Mouse (Mus musculus): ENCODE data around the gene Sys1. TPM values are rescaled to one million over a fixed set of nuclear protein-coding genes. Genes with fewer than 3 reads are reported as not detected.

The Sys1 gene
- polyA plus RNA-seq, 1 experiment from 2014 or later = 33.2 TPM

DNA sequence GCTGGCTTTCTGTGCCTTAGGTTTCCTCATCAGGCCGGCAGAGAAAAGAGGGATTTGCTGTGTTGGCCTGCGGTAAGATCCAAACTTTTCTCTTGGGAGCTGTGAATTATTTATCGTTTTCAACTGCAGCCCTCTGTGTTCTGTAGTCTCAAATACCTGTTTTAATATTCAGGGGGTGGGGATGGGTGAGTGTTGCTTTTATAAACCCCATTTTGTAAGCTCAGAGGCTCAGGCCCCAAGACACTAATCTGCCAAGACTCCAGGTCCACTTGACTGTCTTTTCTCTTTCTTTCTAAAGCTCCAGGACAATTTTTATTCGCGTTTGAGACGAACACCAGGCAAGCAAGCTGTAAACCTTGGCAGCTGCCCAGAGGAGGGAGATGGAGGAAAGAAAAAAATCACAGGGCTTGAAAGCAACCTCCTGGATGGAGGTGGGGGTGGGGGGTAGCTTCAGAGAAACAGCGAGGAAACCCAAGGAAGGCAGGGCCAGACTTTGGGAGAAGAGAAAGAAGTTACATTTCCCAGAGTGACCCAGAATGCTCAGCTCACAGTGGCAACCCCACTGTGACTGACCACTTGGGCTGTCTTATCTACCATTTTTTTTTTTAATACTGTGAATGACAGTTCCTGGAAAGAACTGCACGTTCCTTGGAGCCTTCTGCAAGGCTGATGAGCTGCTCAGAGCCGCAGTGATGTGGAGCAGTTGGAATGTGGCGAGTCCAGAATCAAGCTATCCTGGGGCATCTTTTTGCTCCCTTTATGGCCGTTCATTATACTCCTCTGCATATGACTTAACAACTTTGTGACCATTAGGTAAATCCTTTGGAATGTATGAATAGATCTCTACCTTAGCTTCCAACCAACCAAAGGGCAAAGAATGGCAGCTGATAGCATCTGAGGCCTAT is 61.8 kb downstream of the Sys1 start:
- Histone ChIP-seq H3K27ac (no peak overlapping the region), H3K4me3 (replicated peaks) (no peak overlapping the region), H3K27me3 (peaks cover 16% of the 10 kb centered on the region; the same call in 1 of the 2 replicates), H3K4me1 (replicated peaks) (0 out of 2 replicates have a peak, but pooled peaks cover 3% of the 10 kb centered on the region), H3K9me3 (replicated peaks) (no peaks in the 10 kb centered on the region), H3K4me2 (no peak overlapping the region), H3K9ac (no peak overlapping the region), H3K36me3 (no peaks in the 10 kb centered on the region)
- ATAC-seq (ENCODE audit: low read depth) = no peak
- WGBS (ENCODE audit: insufficient replicate concordance) = 48% methylated on average over 11 of the region's 11 CpGs
- no peak for DNase-seq

DNA sequence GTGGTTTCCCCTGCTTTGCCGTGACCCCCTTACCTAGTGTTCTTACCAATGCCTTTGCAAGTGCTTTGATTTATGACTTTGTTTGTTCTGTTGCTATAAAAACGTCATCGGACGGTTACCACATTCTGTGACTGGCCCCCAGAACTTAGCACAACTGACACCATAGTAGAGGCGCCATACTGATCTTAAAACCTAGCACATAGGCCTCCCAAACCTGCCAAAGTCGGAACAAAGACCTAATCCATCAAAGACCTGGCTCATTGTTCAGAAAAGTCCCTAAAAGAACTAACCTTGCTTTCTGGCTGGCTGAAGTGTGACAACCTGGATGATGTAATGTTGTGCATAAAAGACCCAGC is 62.4 kb downstream of the Sys1 start:
- H3K27ac ChIP-seq = no peak overlapping the region
- DNase-seq (no peak), ATAC-seq (ENCODE audit: low read depth) (no peak)
- peaks cover 16% of the 10 kb centered on the region; the same call in 1 of the 2 replicates for H3K27me3 ChIP-seq
- no peak overlapping the region for H3K9ac ChIP-seq
- H3K9me3 ChIP-seq (replicated peaks) = no peaks in the 10 kb centered on the region
- H3K4me2 ChIP-seq = no peak overlapping the region
- 48% methylated on average over 6 of the region's 6 CpGs for WGBS (ENCODE audit: insufficient replicate concordance)
- H3K4me1 ChIP-seq (replicated peaks) = 0 out of 2 replicates have a peak, but pooled peaks cover 3% of the 10 kb centered on the region
- no peak overlapping the region for H3K4me3 ChIP-seq (replicated peaks)
- H3K36me3 ChIP-seq = no peaks in the 10 kb centered on the region

DNA sequence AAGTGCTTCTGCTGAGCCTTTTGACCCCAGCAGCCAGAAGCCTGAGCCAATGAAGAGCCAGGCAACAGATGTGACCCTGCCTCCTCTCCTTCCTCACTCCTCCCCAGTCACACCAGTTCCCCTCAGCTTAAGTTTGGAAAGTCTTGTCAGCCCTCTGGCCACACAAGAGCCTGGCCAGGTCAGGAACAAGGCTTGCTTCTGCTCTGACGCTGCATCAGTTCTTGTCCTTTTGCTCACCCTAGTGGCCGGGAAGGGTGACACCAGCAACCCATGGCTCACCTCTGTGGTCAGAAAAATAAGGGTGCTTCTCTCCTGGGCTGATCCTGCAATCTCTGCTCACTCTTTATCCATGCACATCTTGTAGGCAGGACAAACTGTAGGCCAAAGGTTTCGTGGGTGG is 64.0 kb downstream of the Sys1 start:
- Histone ChIP-seq H3K9ac (no peak overlapping the region), H3K27ac (no peak overlapping the region), H3K36me3 (no peaks in the 10 kb centered on the region), H3K4me3 (replicated peaks) (no peak overlapping the region), H3K4me1 (replicated peaks) (0 out of 2 replicates have a peak, but pooled peaks cover 3% of the 10 kb centered on the region), H3K27me3 (peaks cover 16% of the 10 kb centered on the region; the same call in 1 of the 2 replicates), H3K4me2 (no peak overlapping the region), H3K9me3 (replicated peaks) (no peaks in the 10 kb centered on the region)
- DNase-seq (peak; percentile 13), ATAC-seq (ENCODE audit: low read depth) (0 out of 2 replicates have a peak, but pooled peaks have one; percentile 18)
- 4% methylated on average over 3 of the region's 3 CpGs for WGBS (ENCODE audit: insufficient replicate concordance)

DNA sequence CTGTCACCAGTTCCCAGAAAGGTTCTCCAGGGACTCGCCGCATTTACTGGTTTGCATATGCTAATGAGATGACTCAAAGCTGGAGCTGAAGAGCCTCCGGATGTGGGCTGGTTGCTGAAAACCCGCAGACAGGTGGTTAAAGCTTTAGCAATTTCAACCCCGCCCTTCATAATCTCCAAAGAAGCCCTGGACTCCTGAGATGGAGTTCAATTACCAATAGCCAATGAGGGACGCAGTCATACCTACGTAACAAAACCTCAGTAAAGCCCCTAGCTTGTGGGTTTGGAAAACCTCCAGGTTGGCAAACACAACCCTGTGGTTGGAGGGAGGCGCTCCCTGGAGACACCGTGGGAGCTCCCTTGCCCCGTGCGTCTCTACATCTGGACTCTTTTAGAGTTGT is 65.1 kb downstream of the Sys1 start:
- Histone ChIP-seq H3K9me3 (replicated peaks) (peaks cover 7% of the 10 kb centered on the region; the same call in 1 of the 2 replicates), H3K27me3 (peaks cover 16% of the 10 kb centered on the region; the same call in 1 of the 2 replicates), H3K27ac (no peak overlapping the region), H3K4me3 (replicated peaks) (no peak overlapping the region), H3K36me3 (no peaks in the 10 kb centered on the region), H3K4me2 (no peak overlapping the region), H3K9ac (no peak overlapping the region), H3K4me1 (replicated peaks) (0 out of 2 replicates have a peak, but pooled peaks cover 3% of the 10 kb centered on the region)
- WGBS (ENCODE audit: insufficient replicate concordance) = 4% methylated on average over 11 of the region's 11 CpGs
- no peak for DNase-seq
- ATAC-seq (ENCODE audit: low read depth) = no peak

DNA sequence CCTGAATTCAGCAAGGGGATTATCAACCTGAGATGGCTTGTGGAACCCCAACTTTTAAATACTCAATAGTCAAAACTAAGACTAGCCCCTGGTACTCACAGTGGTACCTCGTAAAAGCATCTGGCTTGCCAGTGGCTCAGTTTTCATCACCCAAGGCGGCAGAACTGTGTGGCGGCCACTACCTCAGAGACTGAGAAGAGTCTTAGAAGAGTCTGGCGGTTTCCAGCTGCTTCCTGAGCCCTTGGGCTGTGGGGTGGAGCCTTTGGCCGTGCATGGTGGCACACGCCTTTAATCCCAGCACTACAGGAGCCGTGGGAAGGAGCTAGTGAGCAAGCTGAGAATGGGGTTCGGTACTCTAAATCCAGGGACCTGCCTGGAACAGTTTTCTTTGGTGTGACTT is 65.5 kb downstream of the Sys1 start:
- 0 out of 2 replicates have a peak, but pooled peaks cover 3% of the 10 kb centered on the region for H3K4me1 ChIP-seq (replicated peaks)
- H3K4me3 ChIP-seq (replicated peaks) = no peak overlapping the region
- H3K27ac ChIP-seq = no peak overlapping the region
- ATAC-seq (ENCODE audit: low read depth) (no peak), DNase-seq (no peak)
- H3K9me3 ChIP-seq (replicated peaks) = peaks cover 7% of the 10 kb centered on the region; the same call in 1 of the 2 replicates
- WGBS (ENCODE audit: insufficient replicate concordance) = 11% methylated on average over 8 of the region's 8 CpGs
- H3K9ac ChIP-seq = no peak overlapping the region
- no peak overlapping the region for H3K4me2 ChIP-seq
- H3K36me3 ChIP-seq = no peaks in the 10 kb centered on the region
- H3K27me3 ChIP-seq = peaks cover 16% of the 10 kb centered on the region; the same call in 1 of the 2 replicates

DNA sequence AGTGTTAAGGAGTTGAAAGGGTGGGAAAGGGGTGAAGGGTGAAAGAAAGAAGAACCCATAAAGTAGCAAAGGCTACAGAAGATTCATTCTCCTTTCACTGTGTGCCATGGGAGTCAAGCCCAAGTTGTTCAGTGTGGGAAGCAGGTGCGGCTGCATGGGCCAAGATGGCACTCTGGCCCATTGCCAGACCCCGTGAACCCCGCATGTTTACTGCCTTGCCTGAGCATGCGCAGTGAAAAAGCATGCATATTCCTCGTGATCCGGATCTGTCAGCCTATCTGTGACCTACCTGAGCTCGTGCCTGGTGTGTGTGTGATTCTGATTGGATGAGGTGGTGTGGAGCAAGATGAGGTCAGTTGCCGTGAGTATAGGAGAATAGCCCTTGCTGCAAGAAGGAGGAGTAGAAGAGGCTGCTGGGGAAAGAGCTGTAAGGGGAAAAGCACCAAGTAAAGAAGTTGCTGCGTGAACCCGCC is 66.6 kb downstream of the Sys1 start:
- WGBS (ENCODE audit: insufficient replicate concordance) = 57% methylated on average over 10 of the region's 10 CpGs
- Histone ChIP-seq H3K4me3 (replicated peaks) (no peak overlapping the region), H3K27ac (no peak overlapping the region), H3K4me2 (no peak overlapping the region), H3K36me3 (no peaks in the 10 kb centered on the region), H3K9me3 (replicated peaks) (peaks cover 7% of the 10 kb centered on the region; the same call in 1 of the 2 replicates), H3K27me3 (peaks cover 16% of the 10 kb centered on the region; the same call in 1 of the 2 replicates), H3K4me1 (replicated peaks) (0 out of 2 replicates have a peak, but pooled peaks cover 3% of the 10 kb centered on the region), H3K9ac (no peak overlapping the region)
- ATAC-seq (ENCODE audit: low read depth) (no peak), DNase-seq (no peak)

DNA sequence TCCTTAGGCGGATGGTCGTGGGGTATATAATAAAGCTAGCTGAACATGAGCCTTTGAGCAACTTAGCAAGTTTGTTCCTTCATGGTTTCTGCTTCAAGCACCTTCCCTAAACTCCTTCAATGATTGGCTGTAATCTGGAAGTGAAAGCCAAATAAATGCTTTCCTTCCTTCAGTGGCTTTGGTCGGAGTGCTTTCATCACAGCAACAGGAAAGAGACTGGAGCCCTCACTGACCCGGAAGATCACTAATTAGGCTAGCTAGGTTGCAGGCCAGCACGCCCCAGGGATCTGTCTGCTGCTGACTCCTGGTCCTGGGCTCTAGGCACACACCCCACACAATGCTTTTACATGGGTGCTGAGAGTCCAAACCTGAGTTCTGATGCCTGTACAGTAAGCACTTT is 71.8 kb downstream of the Sys1 start:
- H3K36me3 ChIP-seq = no peaks in the 10 kb centered on the region
- H3K4me3 ChIP-seq (replicated peaks) = no peak overlapping the region
- 44% methylated on average over 5 of the region's 5 CpGs for WGBS (ENCODE audit: insufficient replicate concordance)
- H3K27me3 ChIP-seq = no peaks in the 10 kb centered on the region
- no peak overlapping the region for H3K4me2 ChIP-seq
- H3K9me3 ChIP-seq (replicated peaks) = peaks cover 7% of the 10 kb centered on the region; the same call in 1 of the 2 replicates
- no peak overlapping the region for H3K9ac ChIP-seq
- DNase-seq (no peak), ATAC-seq (ENCODE audit: low read depth) (no peak)
- H3K27ac ChIP-seq = no peak overlapping the region
- 0 out of 2 replicates have a peak, but pooled peaks cover 5% of the 10 kb centered on the region for H3K4me1 ChIP-seq (replicated peaks)

Other genes starting within 250 kb of the Sys1 start
- gene Wfdc15b, start 235.3 kb upstream of the Sys1 start, polyA plus RNA-seq (2015; fragmentation: Nextera tagmentation; extraction: Ambion mirVana) = 0.34 TPM in 1 of 2 replicates, not detected in the other
- gene Svs2, start 218.5 kb upstream of the Sys1 start, polyA plus RNA-seq (2015; fragmentation: Nextera tagmentation; extraction: Ambion mirVana) = not detected in 2 replicates
- gene Svs3b, start 200.3 kb upstream of the Sys1 start, polyA plus RNA-seq (2015; fragmentation: Nextera tagmentation; extraction: Ambion mirVana) = not detected in 2 replicates
- not detected in 2 replicates for gene Svs4, start 178.5 kb upstream of the Sys1 start, polyA plus RNA-seq (2015; fragmentation: Nextera tagmentation; extraction: Ambion mirVana)
- not detected in 2 replicates for gene Svs3a, start 167.7 kb upstream of the Sys1 start, polyA plus RNA-seq (2015; fragmentation: Nextera tagmentation; extraction: Ambion mirVana)
- not detected in 2 replicates for gene Svs6, start 140.2 kb upstream of the Sys1 start, polyA plus RNA-seq (2015; fragmentation: Nextera tagmentation; extraction: Ambion mirVana)
- gene Svs5, start 124.2 kb upstream of the Sys1 start, polyA plus RNA-seq (2015; fragmentation: Nextera tagmentation; extraction: Ambion mirVana) = not detected in 2 replicates
- gene Slpi, start 67.9 kb upstream of the Sys1 start, polyA plus RNA-seq (2015; fragmentation: Nextera tagmentation; extraction: Ambion mirVana) = 16.6 and 20.5 TPM in 2 replicates
- gene Rbpjl, start 53.8 kb upstream of the Sys1 start, polyA plus RNA-seq (2015; fragmentation: Nextera tagmentation; extraction: Ambion mirVana) = 0.02 TPM in 2 replicates
- gene Matn4, start 51.8 kb upstream of the Sys1 start, polyA plus RNA-seq (2015; fragmentation: Nextera tagmentation; extraction: Ambion mirVana) = 0.13 and 0.35 TPM in 2 replicates
- gene Sdc4, start 13.1 kb upstream of the Sys1 start, polyA plus RNA-seq (2015; fragmentation: Nextera tagmentation; extraction: Ambion mirVana) = 33.6 and 37.0 TPM in 2 replicates
- 5.3 and 5.7 TPM in 2 replicates for gene Gm20458, start 4.0 kb downstream of the Sys1 start, polyA plus RNA-seq (2015; fragmentation: Nextera tagmentation; extraction: Ambion mirVana)
- not detected in 2 replicates for gene Trp53tg5, start 16.8 kb downstream of the Sys1 start, polyA plus RNA-seq (2015; fragmentation: Nextera tagmentation; extraction: Ambion mirVana)
- gene Dbndd2, start 29.1 kb downstream of the Sys1 start, polyA plus RNA-seq (2015; fragmentation: Nextera tagmentation; extraction: Ambion mirVana) = 0.79 and 1.9 TPM in 2 replicates
- 22.3 and 23.8 TPM in 2 replicates for gene Pigt, start 40.6 kb downstream of the Sys1 start, polyA plus RNA-seq (2015; fragmentation: Nextera tagmentation; extraction: Ambion mirVana)
- 1.2 and 1.9 TPM in 2 replicates for gene Wfdc2, start 105.4 kb downstream of the Sys1 start, polyA plus RNA-seq (2015; fragmentation: Nextera tagmentation; extraction: Ambion mirVana)
- not detected in 2 replicates for gene Spint3, start 116.5 kb downstream of the Sys1 start, polyA plus RNA-seq (2015; fragmentation: Nextera tagmentation; extraction: Ambion mirVana)
- gene Wfdc6a, start 128.5 kb downstream of the Sys1 start, polyA plus RNA-seq (2015; fragmentation: Nextera tagmentation; extraction: Ambion mirVana) = 0.13 and 0.19 TPM in 2 replicates
- gene Eppin, start 136.6 kb downstream of the Sys1 start, polyA plus RNA-seq (2015; fragmentation: Nextera tagmentation; extraction: Ambion mirVana) = not detected in 2 replicates
- not detected in 2 replicates for gene Wfdc6b, start 156.6 kb downstream of the Sys1 start, polyA plus RNA-seq (2015; fragmentation: Nextera tagmentation; extraction: Ambion mirVana)
- gene Wfdc8, start 156.7 kb downstream of the Sys1 start, polyA plus RNA-seq (2015; fragmentation: Nextera tagmentation; extraction: Ambion mirVana) = not detected in 2 replicates
- not detected in 2 replicates for gene Wfdc16, start 181.8 kb downstream of the Sys1 start, polyA plus RNA-seq (2015; fragmentation: Nextera tagmentation; extraction: Ambion mirVana)
- not detected in 2 replicates for gene Wfdc10, start 199.1 kb downstream of the Sys1 start, polyA plus RNA-seq (2015; fragmentation: Nextera tagmentation; extraction: Ambion mirVana)
- gene Wfdc9, start 199.6 kb downstream of the Sys1 start, polyA plus RNA-seq (2015; fragmentation: Nextera tagmentation; extraction: Ambion mirVana) = not detected in 2 replicates
- gene Wfdc11, start 217.1 kb downstream of the Sys1 start, polyA plus RNA-seq (2015; fragmentation: Nextera tagmentation; extraction: Ambion mirVana) = not detected in 2 replicates
- not detected in 2 replicates for gene Wfdc13, start 228.1 kb downstream of the Sys1 start, polyA plus RNA-seq (2015; fragmentation: Nextera tagmentation; extraction: Ambion mirVana)
- not detected in 2 replicates for gene Spint4, start 241.5 kb downstream of the Sys1 start, polyA plus RNA-seq (2015; fragmentation: Nextera tagmentation; extraction: Ambion mirVana)